Mouse (Mus musculus): ENCODE data around the gene Cfap45. TPM values are rescaled to one million over a fixed set of nuclear protein-coding genes. Genes with fewer than 3 reads are reported as not detected.

Gene Cfap45
- polyA plus RNA-seq (2015; fragmentation: Nextera tagmentation; extraction: Ambion mirVana), result 3.7 and 5.2 TPM in 2 replicates

DNA sequence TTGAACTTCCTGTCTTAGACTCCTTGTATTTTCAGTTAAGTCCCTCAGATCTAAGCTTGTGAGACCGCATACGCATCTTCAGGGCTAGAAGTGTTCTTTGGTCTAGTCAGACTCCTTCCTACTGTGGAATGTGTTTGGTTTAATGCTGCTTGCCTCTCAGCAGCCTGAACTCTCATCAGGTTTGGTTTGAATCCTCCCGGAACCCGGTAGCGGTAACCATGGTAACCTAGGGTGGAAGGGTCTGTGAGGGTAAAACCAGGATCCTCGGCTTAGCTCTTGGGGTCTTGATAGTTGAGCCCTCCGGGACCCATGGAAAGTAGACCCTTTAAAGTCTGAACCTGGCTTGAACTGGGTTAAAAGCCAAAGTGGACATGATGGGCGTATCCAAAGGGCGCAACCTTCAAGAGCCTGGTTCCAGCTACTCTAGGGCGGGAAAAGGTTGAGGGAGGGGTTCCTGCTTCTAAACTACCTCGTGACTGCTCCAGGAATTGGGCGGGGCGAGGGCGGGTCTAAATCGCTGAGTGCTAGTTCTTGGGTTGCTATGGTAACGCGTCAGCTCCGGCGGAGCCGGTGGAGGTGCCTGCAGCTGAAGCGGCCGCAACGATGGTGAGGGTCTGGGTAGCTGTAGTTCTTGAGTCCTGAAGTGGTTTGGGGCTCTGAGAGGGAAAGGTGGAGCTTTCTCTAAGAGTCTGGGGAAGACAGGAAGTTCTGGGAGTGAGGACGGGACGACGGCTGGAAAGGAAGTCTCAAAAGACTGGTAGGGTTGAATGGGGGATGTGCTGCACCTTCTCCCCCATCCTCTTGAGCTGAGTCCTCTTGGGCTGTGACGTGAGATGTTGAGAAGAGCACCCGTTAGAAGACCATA, at the start of gene Cfap45:
Gene Cfap45 (plus strand): TSS at position 226 of the 865 bp plus-strand sequence.
- WGBS, result 4% methylated on average over 28 of the region's 28 CpGs
- Histone ChIP-seq H3K4me1 (replicated peaks) (peaks cover 23% of the 10 kb centered on the region), H3K4me3 (peak within 1 kb of the TSS; percentile 33), H3K27ac (0 out of 2 replicates have a peak within 1 kb of the TSS, but pooled peaks have one; percentile 18), H3K9ac (peak within 1 kb of the TSS; percentile 46), H3K4me2 (peak within 1 kb of the TSS; percentile 55), H3K36me3 (no peaks in the 10 kb centered on the region), H3K27me3 (peaks cover 7% of the 10 kb centered on the region; the same call in 1 of the 2 replicates), H3K9me3 (no peaks in the 10 kb centered on the region)
- ATAC-seq (ENCODE audit: low FRiP score), result peak; percentile 84

DNA sequence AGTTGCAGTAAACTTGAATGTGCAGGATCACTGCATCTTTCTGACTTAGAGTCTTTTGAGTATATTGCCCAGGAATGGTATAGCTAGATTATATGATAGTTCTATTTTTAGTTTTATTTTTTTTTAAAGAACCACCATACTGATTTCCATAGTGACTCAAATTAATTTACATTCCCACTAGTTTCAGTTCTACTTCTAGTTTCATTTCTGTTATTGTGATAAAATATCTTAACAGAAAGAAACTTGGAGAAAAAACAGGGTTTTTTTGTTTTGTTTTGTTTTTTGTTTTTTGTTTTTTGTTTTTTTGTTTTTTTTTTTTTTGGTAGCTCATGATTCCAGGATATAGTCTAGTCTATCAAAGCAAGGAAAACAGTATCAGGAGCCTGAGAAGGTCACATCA, 47.7 kb upstream of the Cfap45 start:
- no peak overlapping the region for H3K27ac ChIP-seq
- ATAC-seq (ENCODE audit: low FRiP score), result no peak
- no peaks in the 10 kb centered on the region for H3K27me3 ChIP-seq
- no peaks in the 10 kb centered on the region for H3K36me3 ChIP-seq
- no peaks in the 10 kb centered on the region for H3K4me1 ChIP-seq (replicated peaks)
- H3K9ac ChIP-seq, result no peak overlapping the region
- no peak overlapping the region for H3K4me3 ChIP-seq
- H3K9me3 ChIP-seq, result no peaks in the 10 kb centered on the region
- no peak overlapping the region for H3K4me2 ChIP-seq

DNA sequence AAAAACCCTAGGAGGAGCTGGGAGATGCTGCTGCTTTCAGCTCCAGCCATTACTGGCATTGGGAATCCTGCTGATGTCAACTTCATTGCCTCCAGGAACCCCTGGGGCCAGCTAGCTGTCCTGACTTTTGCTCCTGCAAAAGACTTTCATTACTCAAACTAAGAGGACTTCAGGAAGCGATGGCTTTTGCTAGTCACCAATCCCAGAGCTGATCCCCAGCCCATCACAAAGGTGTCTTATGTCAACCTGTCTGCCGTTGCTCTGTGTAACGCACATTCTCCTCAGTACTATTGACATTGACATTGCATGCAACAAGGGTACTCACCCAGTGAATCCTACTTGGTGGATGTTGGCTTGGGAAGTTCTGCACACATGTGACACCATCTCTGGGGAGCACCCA, 46.4 kb upstream of the Cfap45 start:
- 89% methylated on average over 3 of the region's 3 CpGs for WGBS
- Histone ChIP-seq H3K9ac (no peak overlapping the region), H3K27me3 (no peaks in the 10 kb centered on the region), H3K27ac (no peak overlapping the region), H3K4me2 (no peak overlapping the region), H3K36me3 (no peaks in the 10 kb centered on the region), H3K4me3 (no peak overlapping the region), H3K9me3 (no peaks in the 10 kb centered on the region), H3K4me1 (replicated peaks) (no peaks in the 10 kb centered on the region)
- ATAC-seq (ENCODE audit: low FRiP score), result no peak

DNA sequence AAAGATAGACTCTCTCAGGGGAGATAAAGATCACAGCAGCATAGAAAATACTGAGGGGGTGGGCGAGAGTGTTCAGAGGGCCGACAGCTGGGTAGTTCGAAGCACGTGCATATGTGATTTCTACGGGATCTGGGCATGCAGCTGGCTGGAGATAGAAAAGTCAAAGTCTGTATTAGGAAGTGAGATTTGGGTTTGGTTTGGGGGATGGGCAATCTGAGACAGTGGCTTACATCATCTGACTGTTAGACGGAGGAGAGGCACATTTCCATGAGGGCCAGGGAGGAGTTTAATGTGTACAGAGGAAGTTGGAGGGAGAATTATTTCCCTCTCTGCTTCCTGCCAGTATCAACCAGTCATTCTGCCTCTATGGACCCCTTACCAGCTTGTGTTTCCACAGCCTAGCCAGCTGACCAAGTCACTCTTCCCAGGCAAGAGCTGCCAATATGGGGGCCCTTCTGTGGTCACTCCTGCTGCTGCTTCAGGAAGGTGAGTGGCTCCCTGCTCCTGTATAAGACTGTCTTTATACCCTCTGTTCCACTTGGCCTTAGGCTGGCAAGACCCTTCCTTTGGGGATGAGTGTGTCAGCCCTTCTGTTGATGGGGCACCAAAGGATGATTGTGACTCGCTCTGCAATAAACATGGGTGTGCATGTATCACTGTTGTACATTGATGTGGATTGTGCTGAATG, 45.4 kb upstream of the Cfap45 start, which contains the start of gene Slamf9:
Gene Slamf9 (plus strand): TSS at position 305 of the 688 bp plus-strand sequence.
- 75% methylated on average over 7 of the region's 7 CpGs for WGBS
- H3K9me3 ChIP-seq, result no peaks in the 10 kb centered on the region
- ATAC-seq (ENCODE audit: low FRiP score), result no peak
- H3K27me3 ChIP-seq, result peaks cover 6% of the 10 kb centered on the region; the same call in 1 of the 2 replicates
- H3K4me1 ChIP-seq (replicated peaks), result no peaks in the 10 kb centered on the region
- H3K4me2 ChIP-seq, result no peak within 1 kb of the TSS
- no peak within 1 kb of the TSS for H3K9ac ChIP-seq
- no peak within 1 kb of the TSS for H3K4me3 ChIP-seq
- H3K27ac ChIP-seq, result no peak within 1 kb of the TSS
- H3K36me3 ChIP-seq, result no peaks in the 10 kb centered on the region

DNA sequence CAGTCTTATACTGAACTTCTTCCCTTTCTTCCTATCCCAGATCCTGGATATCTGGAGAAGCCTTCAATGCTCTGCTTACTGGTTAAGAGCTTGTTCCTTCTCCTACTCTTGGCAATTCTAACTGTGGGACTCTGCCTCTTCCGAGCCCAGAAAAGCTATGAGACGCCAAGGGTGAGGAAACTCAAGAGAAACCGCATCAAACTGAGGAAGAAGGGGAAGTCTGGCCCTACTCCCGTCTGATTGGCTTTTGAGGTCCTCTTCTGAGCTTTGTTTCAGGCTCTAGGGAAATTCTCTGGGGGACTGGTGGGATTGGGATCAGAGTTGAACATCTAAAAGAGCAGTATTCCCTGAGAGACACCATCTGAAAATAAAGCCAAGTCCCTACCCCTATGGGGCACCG, 42.6 kb upstream of the Cfap45 start:
- 77% methylated on average over 5 of the region's 5 CpGs for WGBS
- ATAC-seq (ENCODE audit: low FRiP score), result no peak
- H3K9me3 ChIP-seq, result no peaks in the 10 kb centered on the region

DNA sequence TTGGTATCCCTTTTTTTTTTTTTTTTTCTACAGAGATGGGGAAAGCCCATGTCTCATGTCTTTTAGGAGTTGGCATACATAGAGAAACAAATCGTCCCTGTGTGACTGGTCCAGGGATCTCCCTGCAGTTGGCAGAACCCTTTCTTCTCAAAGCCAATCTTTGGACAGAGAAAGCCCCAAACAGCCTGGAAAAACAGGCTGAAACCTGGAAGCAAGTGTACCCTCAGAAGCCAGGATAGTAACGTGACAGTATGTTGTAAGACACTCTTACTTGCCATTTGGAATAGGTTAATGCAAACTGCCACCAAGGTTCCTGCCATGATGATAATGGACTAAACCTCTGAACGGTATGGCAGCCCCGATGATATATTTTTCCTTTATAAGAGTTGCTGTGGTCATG, 40.2 kb upstream of the Cfap45 start:
- Histone ChIP-seq H3K4me2 (no peak overlapping the region), H3K9me3 (no peaks in the 10 kb centered on the region), H3K27me3 (peaks cover 9% of the 10 kb centered on the region; the same call in 1 of the 2 replicates), H3K4me3 (no peak overlapping the region), H3K36me3 (0 out of 2 replicates have a peak, but pooled peaks cover 4% of the 10 kb centered on the region), H3K4me1 (replicated peaks) (peaks cover 36% of the 10 kb centered on the region), H3K9ac (no peak overlapping the region), H3K27ac (no peak overlapping the region)
- WGBS, result 91% methylated on average over 4 of the region's 4 CpGs
- no peak for ATAC-seq (ENCODE audit: low FRiP score)

More for the DNA sequence above, 42.6 kb upstream of the Cfap45 start:
- no peak overlapping the region for H3K27ac ChIP-seq
- peaks cover 9% of the 10 kb centered on the region; the same call in 1 of the 2 replicates for H3K27me3 ChIP-seq
- H3K4me3 ChIP-seq, result no peak overlapping the region
- peaks cover 13% of the 10 kb centered on the region for H3K4me1 ChIP-seq (replicated peaks)
- no peaks in the 10 kb centered on the region for H3K36me3 ChIP-seq
- H3K9ac ChIP-seq, result no peak overlapping the region
- H3K4me2 ChIP-seq, result no peak overlapping the region

DNA sequence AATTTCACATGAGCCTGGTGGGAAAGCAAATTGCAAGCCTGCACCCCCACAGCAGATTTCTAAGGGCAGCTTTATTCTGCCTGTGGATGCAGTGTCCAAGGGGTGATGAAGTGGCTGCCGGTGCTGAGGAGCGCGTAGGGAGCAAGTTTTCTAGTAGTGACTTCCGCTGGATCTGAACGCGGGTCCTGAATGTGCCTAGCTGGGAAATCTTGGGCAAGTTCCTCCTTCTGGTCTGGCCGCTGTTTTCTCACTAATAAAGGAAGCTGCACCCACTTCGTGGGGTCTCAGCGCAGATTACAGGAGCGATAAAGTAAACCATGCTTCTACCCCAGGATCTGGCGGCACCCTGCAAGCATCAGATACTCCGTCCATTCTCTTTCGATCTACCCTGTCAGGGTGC, 39.5 kb upstream of the Cfap45 start:
- 21% methylated on average over 13 of the region's 13 CpGs for WGBS
- no peak for ATAC-seq (ENCODE audit: low FRiP score)

DNA sequence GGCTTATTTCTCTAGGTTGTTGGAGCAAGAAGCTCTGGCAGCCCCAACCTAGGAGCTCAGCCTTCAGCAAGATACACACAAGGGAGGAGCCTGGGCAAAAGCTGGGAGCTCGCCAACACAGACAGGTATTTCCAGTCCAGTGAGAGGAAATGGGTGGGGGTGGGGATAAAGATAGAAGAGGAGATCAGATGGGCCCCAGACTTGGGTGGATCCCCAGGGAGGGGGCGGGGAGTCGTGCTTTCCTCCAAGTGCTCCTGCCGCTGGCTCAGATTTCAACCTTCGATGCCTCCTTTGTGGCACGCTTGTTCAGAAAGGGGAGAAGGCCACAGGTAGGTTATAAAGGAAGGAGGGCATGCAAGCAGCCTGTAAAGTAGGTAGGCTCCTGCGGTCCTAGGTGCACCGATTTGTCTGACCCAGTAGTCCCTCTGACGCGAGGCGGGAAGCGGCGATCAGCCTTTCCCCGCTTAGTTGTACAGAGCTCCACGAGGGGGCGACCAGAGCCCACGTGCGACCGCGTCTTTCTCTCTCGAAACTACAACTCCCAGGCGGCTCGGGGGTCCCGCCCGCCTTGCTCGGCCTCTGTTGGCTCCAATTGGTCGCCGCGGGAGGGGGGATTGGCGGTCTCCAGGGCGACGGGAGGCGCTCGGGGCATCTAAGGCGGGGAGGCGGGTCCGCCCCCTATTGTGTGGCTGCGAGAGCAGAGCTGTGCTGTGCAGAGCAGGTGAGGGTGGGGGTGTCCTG, 38.9 kb upstream of the Cfap45 start, which contains the start of gene Igsf9:
Gene Igsf9 (plus strand): TSS at position 249 of the 741 bp plus-strand sequence.
- peak within 1 kb of the TSS; percentile 70 for H3K4me3 ChIP-seq
- H3K9me3 ChIP-seq, result no peaks in the 10 kb centered on the region
- H3K27me3 ChIP-seq, result peaks cover 9% of the 10 kb centered on the region; the same call in 1 of the 2 replicates
- 1% methylated on average over 38 of the region's 38 CpGs for WGBS
- H3K9ac ChIP-seq, result peak within 1 kb of the TSS; percentile 84
- peak; percentile 93 for ATAC-seq (ENCODE audit: low FRiP score)
- H3K4me2 ChIP-seq, result peak within 1 kb of the TSS; percentile 91
- H3K36me3 ChIP-seq, result 0 out of 2 replicates have a peak, but pooled peaks cover 4% of the 10 kb centered on the region
- H3K27ac ChIP-seq, result peak within 1 kb of the TSS; percentile 76
- H3K4me1 ChIP-seq (replicated peaks), result peaks cover 50% of the 10 kb centered on the region

More for the DNA sequence above, 39.5 kb upstream of the Cfap45 start:
- H3K4me3 ChIP-seq, result peak overlapping the region; percentile 70
- peak overlapping the region; percentile 84; the same call in 1 of the 2 replicates for H3K9ac ChIP-seq
- peak overlapping the region; percentile 91 for H3K4me2 ChIP-seq
- H3K27ac ChIP-seq, result no peak overlapping the region
- peaks cover 9% of the 10 kb centered on the region; the same call in 1 of the 2 replicates for H3K27me3 ChIP-seq
- H3K4me1 ChIP-seq (replicated peaks), result peaks cover 44% of the 10 kb centered on the region
- 0 out of 2 replicates have a peak, but pooled peaks cover 4% of the 10 kb centered on the region for H3K36me3 ChIP-seq
- no peaks in the 10 kb centered on the region for H3K9me3 ChIP-seq

DNA sequence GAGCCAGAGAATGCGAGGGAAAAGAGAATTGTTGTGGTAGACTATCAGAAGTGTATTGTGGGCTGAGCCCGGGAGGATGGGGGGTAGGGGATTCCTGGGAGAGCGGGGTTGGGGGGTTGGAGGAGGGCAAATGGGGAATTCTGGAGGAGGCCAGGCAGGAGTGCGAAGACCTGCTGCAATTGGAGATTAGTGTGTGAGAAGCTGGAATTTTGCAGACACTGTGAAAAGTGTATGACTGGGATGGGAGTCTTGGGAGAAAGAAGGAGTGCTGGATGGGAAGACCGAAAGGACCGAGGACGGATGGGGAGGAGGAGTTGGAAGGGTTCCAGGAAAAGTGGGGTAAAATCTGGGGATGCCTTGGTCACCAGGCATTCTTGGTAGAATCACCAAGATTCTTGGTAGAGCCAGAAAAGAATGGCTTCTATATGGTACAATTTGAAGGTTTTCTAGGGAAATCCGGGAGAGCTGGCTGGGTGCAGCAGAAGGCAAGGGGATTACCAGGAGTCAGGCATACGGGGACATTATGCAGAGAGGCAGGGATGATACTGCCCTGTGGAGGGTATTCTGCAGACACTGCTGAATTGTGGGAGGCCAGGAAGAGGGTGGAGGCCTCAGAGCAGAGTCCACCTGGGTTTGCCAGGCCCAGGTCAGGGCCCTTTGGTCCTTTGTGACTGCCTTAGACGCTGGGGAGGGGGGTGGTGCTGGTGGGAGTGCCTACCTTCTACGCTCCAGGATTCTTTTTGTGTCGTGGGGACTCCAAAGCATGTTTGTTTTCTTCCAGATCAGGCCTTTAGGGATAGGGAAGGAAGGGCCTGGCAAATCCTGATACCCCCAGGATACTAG, 37.9 kb upstream of the Cfap45 start:
- Histone ChIP-seq H3K9me3 (no peaks in the 10 kb centered on the region), H3K4me1 (replicated peaks) (peaks cover 60% of the 10 kb centered on the region), H3K36me3 (peaks cover 13% of the 10 kb centered on the region; the same call in 1 of the 2 replicates), H3K27me3 (peaks cover 9% of the 10 kb centered on the region; the same call in 1 of the 2 replicates), H3K27ac (peak overlapping the region; percentile 76), H3K4me3 (peak overlapping the region; percentile 70), H3K4me2 (peak overlapping the region; percentile 91), H3K9ac (peak overlapping the region; percentile 84)
- WGBS, result under 1% methylated on average over 12 of the region's 12 CpGs
- peak; percentile 12 for ATAC-seq (ENCODE audit: low FRiP score)

DNA sequence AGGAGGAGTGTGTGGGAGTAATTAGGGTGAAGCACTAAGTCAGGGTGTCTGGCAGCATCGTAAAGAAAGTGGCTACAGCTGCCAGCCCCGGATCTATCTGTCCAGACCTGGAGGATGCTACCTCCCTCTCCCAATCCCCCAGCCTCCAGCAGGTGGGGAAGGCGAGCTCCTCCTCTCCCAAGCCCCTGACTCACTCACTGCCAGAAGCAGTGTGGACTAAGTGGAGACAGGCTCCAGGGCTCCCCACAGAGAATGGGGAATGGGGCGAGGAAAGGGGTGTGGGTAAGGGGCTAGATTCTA, 37.3 kb upstream of the Cfap45 start:
- Histone ChIP-seq H3K9me3 (no peaks in the 10 kb centered on the region), H3K4me2 (peak overlapping the region; percentile 91), H3K4me1 (replicated peaks) (peaks cover 66% of the 10 kb centered on the region), H3K36me3 (peaks cover 15% of the 10 kb centered on the region; the same call in 1 of the 2 replicates), H3K4me3 (peak overlapping the region; percentile 70), H3K27me3 (peaks cover 9% of the 10 kb centered on the region; the same call in 1 of the 2 replicates), H3K9ac (peak overlapping the region; percentile 84), H3K27ac (peak overlapping the region; percentile 76)
- no peak for ATAC-seq (ENCODE audit: low FRiP score)
- 11% methylated on average over 4 of the region's 4 CpGs for WGBS

DNA sequence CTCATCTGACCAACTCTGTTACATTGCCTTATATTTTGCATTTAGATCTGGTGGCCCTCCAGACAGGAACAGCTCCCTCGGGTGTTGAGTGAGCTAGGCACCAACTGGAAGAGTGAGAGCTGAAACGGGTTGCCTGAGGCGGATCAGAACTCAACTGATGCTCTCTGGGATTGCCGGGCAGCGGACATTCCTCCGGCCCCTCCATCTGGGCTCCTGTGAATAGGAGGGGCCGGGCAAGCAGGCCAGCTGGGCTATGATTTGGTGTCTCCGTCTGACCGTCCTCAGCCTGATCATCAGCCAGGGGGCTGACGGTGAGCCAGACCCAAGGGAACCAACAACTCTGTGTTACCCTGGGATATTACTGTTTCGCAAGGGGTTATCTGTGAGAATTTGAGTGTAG, 36.4 kb upstream of the Cfap45 start:
- H3K4me2 ChIP-seq, result peak overlapping the region; percentile 91
- peaks cover 9% of the 10 kb centered on the region; the same call in 1 of the 2 replicates for H3K27me3 ChIP-seq
- 24% methylated on average over 11 of the region's 11 CpGs for WGBS
- no peak for ATAC-seq (ENCODE audit: low FRiP score)
- H3K9me3 ChIP-seq, result no peaks in the 10 kb centered on the region
- peak overlapping the region; percentile 84 for H3K9ac ChIP-seq
- peak overlapping the region; percentile 70 for H3K4me3 ChIP-seq
- peaks cover 17% of the 10 kb centered on the region for H3K36me3 ChIP-seq
- H3K27ac ChIP-seq, result no peak overlapping the region
- H3K4me1 ChIP-seq (replicated peaks), result peaks cover 71% of the 10 kb centered on the region

All from hindbrain, embryonic 13.5 days (tissue).